20 mouse cellular contexts compared by ENCODE assay signal in genomic region chr3:141745322-141745721, GRCm38 (mm10).
"Had no signal": no experiment of that assay in that cellular context is flagged by ENCODE, and none has a peak within 500 bp of the region (broad histone marks: within the 10 kb centered on the region; RNA-seq: fewer than 3 reads in every experiment).

No protein-coding gene starts in this region.

- H3K27ac ChIP-seq: liver, embryonic 15.5 days; lung, embryonic 15.5 days; macrophage; midbrain, embryonic 10.5 days; midbrain, embryonic 12.5 days; neural tube, embryonic 13.5 days; neural tube, embryonic 15.5 days; stomach, embryonic 15.5 days; stomach, postnatal 0 days had no signal

- H3K4me3 ChIP-seq: liver, embryonic 15.5 days; lung, embryonic 15.5 days; midbrain, embryonic 10.5 days; midbrain, embryonic 12.5 days; myocyte; neural tube, embryonic 13.5 days; neural tube, embryonic 15.5 days; stomach, embryonic 15.5 days had no signal

- H3K27me3 ChIP-seq: liver, embryonic 15.5 days; lung, embryonic 15.5 days; midbrain, embryonic 12.5 days; neural tube, embryonic 13.5 days; neural tube, embryonic 15.5 days; stomach, embryonic 15.5 days had no signal

- H3K4me2 ChIP-seq: liver, embryonic 15.5 days; lung, embryonic 15.5 days; midbrain, embryonic 12.5 days; neural tube, embryonic 13.5 days; neural tube, embryonic 15.5 days; stomach, embryonic 15.5 days had no signal

- H3K36me3 ChIP-seq: liver, embryonic 15.5 days; lung, embryonic 15.5 days; midbrain, embryonic 10.5 days; midbrain, embryonic 12.5 days; neural tube, embryonic 13.5 days; neural tube, embryonic 15.5 days; stomach, embryonic 15.5 days had no signal

- H3K9ac ChIP-seq: liver, embryonic 15.5 days; liver, postnatal 0 days; lung, embryonic 15.5 days; midbrain, embryonic 12.5 days; neural tube, embryonic 13.5 days; neural tube, embryonic 15.5 days; stomach, embryonic 15.5 days had no signal

- ATAC-seq: liver, postnatal 0 days; midbrain, embryonic 16.5 days had no signal

- H3K4me1 ChIP-seq: liver, embryonic 15.5 days; lung, embryonic 15.5 days; midbrain, embryonic 10.5 days; midbrain, embryonic 12.5 days; neural tube, embryonic 15.5 days; stomach, embryonic 15.5 days had no signal

- DNase-seq: liver, postnatal 0 days; lung, adult 2 months; lung, postnatal 10 days; midbrain, embryonic 14.5 days; retina, postnatal 1 day; right cerebral cortex, postnatal 14 days; thymus, adult 2 months; thymus, postnatal 25 days; thymus, postnatal 4 days had no signal

- H3K9me3 ChIP-seq: liver, embryonic 15.5 days; lung, embryonic 15.5 days; midbrain, embryonic 10.5 days; midbrain, embryonic 12.5 days; neural tube, embryonic 13.5 days; neural tube, embryonic 15.5 days; stomach, embryonic 15.5 days had no signal
